Mouse (Mus musculus): ENCODE results near the gene Fgfr2.

GRCm38 (mm10) chr7:130980130-130980529, 2143.0 kb downstream of the Fgfr2 start:
- TF ChIP-seq POLR2A (IDR thresholded peaks at IDR 0.05; ENCODE audit: borderline replicate concordance, extremely low read depth, low read depth, low read length) (no peak), CTCF (IDR thresholded peaks at IDR 0.05; ENCODE audit: insufficient read depth, low read length) (no peak)
